Mouse (Mus musculus): ENCODE measurements at regions not wholly inside any gene's neighbourhood (a gene's known extent, or its start where the extent isn't known, plus 50 kb on each side); places are given as distances from the start of the nearest gene placed in this dataset.

- WGBS: 82% methylated on average over 5 of the region's 5 CpGs
- TF ChIP-seq POLR2A (IDR thresholded peaks at IDR 0.05; ENCODE audit: borderline replicate concordance, control insufficient read depth, low read depth, low read length): no peak
- Histone ChIP-seq H3K4me3 (replicated peaks; ENCODE audit: control insufficient read depth, low read depth, low read length) (no peak overlapping the region), H3K4me1 (ENCODE audit: control insufficient read depth, insufficient read depth, low read length) (no peaks in the 10 kb centered on the region), H3K27ac (ENCODE audit: control insufficient read depth, insufficient read depth, low read depth, low read length, poor library complexity) (no peak overlapping the region)
Observed at GRCm38 (mm10) chr11:117538732-117539131, 54.6 kb downstream of the Gm11733 start.

GRCm38 (mm10) chr11:117540609-117541008, 56.4 kb downstream of the Gm11733 start:
- Histone ChIP-seq H3K27ac (ENCODE audit: control insufficient read depth, insufficient read depth, low read depth, low read length, poor library complexity) (no peak overlapping the region), H3K4me3 (replicated peaks; ENCODE audit: control insufficient read depth, low read depth, low read length) (no peak overlapping the region), H3K4me1 (ENCODE audit: control insufficient read depth, insufficient read depth, low read length) (no peaks in the 10 kb centered on the region)
- TF ChIP-seq POLR2A (IDR thresholded peaks at IDR 0.05; ENCODE audit: borderline replicate concordance, control insufficient read depth, low read depth, low read length) (no peak), CTCF (IDR thresholded peaks at IDR 0.05; ENCODE audit: control insufficient read depth, insufficient read depth, low read length) (no peak)
- 44% methylated on average over 5 of the region's 5 CpGs for WGBS

- Histone ChIP-seq H3K27ac (ENCODE audit: control insufficient read depth, insufficient read depth, low read depth, low read length, poor library complexity) (no peak overlapping the region), H3K4me3 (replicated peaks; ENCODE audit: control insufficient read depth, low read depth, low read length) (no peak overlapping the region), H3K4me1 (ENCODE audit: control insufficient read depth, insufficient read depth, low read length) (no peaks in the 10 kb centered on the region)
- 23% methylated on average over 6 of the region's 6 CpGs for WGBS
- no peak for TF ChIP-seq CTCF (IDR thresholded peaks at IDR 0.05; ENCODE audit: control insufficient read depth, insufficient read depth, low read length)
- TF ChIP-seq POLR2A (IDR thresholded peaks at IDR 0.05; ENCODE audit: borderline replicate concordance, control insufficient read depth, low read depth, low read length): no peak
Observed at GRCm38 (mm10) chr11:117541205-117541884, 57.2 kb downstream of the Gm11733 start.

GRCm38 (mm10) chr11:117543191-117543590, 59.0 kb downstream of the Gm11733 start:
- TF ChIP-seq CTCF (IDR thresholded peaks at IDR 0.05; ENCODE audit: control insufficient read depth, insufficient read depth, low read length) (no peak), POLR2A (IDR thresholded peaks at IDR 0.05; ENCODE audit: borderline replicate concordance, control insufficient read depth, low read depth, low read length) (no peak)
- Histone ChIP-seq H3K27ac (ENCODE audit: control insufficient read depth, insufficient read depth, low read depth, low read length, poor library complexity) (no peak overlapping the region), H3K4me3 (replicated peaks; ENCODE audit: control insufficient read depth, low read depth, low read length) (no peak overlapping the region), H3K4me1 (ENCODE audit: control insufficient read depth, insufficient read depth, low read length) (no peaks in the 10 kb centered on the region)
- 68% methylated on average over 6 of the region's 6 CpGs for WGBS

GRCm38 (mm10) chr11:117544507-117544906, 60.3 kb downstream of the Gm11733 start:
- WGBS: 42% methylated on average over 6 of the region's 6 CpGs
- Histone ChIP-seq H3K4me1 (ENCODE audit: control insufficient read depth, insufficient read depth, low read length) (no peaks in the 10 kb centered on the region), H3K27ac (ENCODE audit: control insufficient read depth, insufficient read depth, low read depth, low read length, poor library complexity) (no peak overlapping the region), H3K4me3 (replicated peaks; ENCODE audit: control insufficient read depth, low read depth, low read length) (no peak overlapping the region)
- no peak for TF ChIP-seq CTCF (IDR thresholded peaks at IDR 0.05; ENCODE audit: control insufficient read depth, insufficient read depth, low read length)
- no peak for TF ChIP-seq POLR2A (IDR thresholded peaks at IDR 0.05; ENCODE audit: borderline replicate concordance, control insufficient read depth, low read depth, low read length)

GRCm38 (mm10) chr11:117544926-117545325, 60.8 kb downstream of the Gm11733 start:
- H3K4me3 ChIP-seq (replicated peaks; ENCODE audit: control insufficient read depth, low read depth, low read length): no peak overlapping the region
- no peaks in the 10 kb centered on the region for H3K4me1 ChIP-seq (ENCODE audit: control insufficient read depth, insufficient read depth, low read length)
- TF ChIP-seq POLR2A (IDR thresholded peaks at IDR 0.05; ENCODE audit: borderline replicate concordance, control insufficient read depth, low read depth, low read length): no peak
- TF ChIP-seq CTCF (IDR thresholded peaks at IDR 0.05; ENCODE audit: control insufficient read depth, insufficient read depth, low read length): no peak
- WGBS: 57% methylated on average over 2 of the region's 3 CpGs
- no peak overlapping the region for H3K27ac ChIP-seq (ENCODE audit: control insufficient read depth, insufficient read depth, low read depth, low read length, poor library complexity)

- H3K4me3 ChIP-seq (replicated peaks; ENCODE audit: control insufficient read depth, low read depth, low read length): no peak overlapping the region
- H3K4me1 ChIP-seq (ENCODE audit: control insufficient read depth, insufficient read depth, low read length): no peaks in the 10 kb centered on the region
- TF ChIP-seq CTCF (IDR thresholded peaks at IDR 0.05; ENCODE audit: control insufficient read depth, insufficient read depth, low read length): no peak
- TF ChIP-seq POLR2A (IDR thresholded peaks at IDR 0.05; ENCODE audit: borderline replicate concordance, control insufficient read depth, low read depth, low read length): no peak
- no peak overlapping the region for H3K27ac ChIP-seq (ENCODE audit: control insufficient read depth, insufficient read depth, low read depth, low read length, poor library complexity)
- 89% methylated on average over 5 of the region's 5 CpGs for WGBS
Observed at GRCm38 (mm10) chr11:117551926-117552325, 67.8 kb downstream of the Gm11733 start.

GRCm38 (mm10) chr11:117552430-117552969, 68.3 kb downstream of the Gm11733 start:
- WGBS: 83% methylated on average over 8 of the region's 8 CpGs
- no peak for TF ChIP-seq POLR2A (IDR thresholded peaks at IDR 0.05; ENCODE audit: borderline replicate concordance, control insufficient read depth, low read depth, low read length)
- TF ChIP-seq CTCF (IDR thresholded peaks at IDR 0.05; ENCODE audit: control insufficient read depth, insufficient read depth, low read length): no peak
- Histone ChIP-seq H3K4me3 (replicated peaks; ENCODE audit: control insufficient read depth, low read depth, low read length) (no peak overlapping the region), H3K27ac (ENCODE audit: control insufficient read depth, insufficient read depth, low read depth, low read length, poor library complexity) (no peak overlapping the region), H3K4me1 (ENCODE audit: control insufficient read depth, insufficient read depth, low read length) (no peaks in the 10 kb centered on the region)

All from bone marrow, adult 2 months (tissue).